Mouse (Mus musculus): ENCODE data around the gene Slc6a15. TPM values are rescaled to one million over a fixed set of nuclear protein-coding genes. Genes with fewer than 3 reads are reported as not detected.
A peak's percentile ranks its signal among the peaks of the same experiment; 100 is the strongest.

Gene Slc6a15
- 10 to 100 TPM; 66.7 to 69.3 TPM for total RNA-seq (2021)
- long read RNA-seq, transcript Slc6a15-202 (12 exons, 3,543 nt) = major isoform, 20 of 84 reads
- long read RNA-seq, partial matches to known transcripts = 7 of 84 reads
- long read RNA-seq, other reads (novel, unspliced or antisense) = 57 of 84 reads

DNA sequence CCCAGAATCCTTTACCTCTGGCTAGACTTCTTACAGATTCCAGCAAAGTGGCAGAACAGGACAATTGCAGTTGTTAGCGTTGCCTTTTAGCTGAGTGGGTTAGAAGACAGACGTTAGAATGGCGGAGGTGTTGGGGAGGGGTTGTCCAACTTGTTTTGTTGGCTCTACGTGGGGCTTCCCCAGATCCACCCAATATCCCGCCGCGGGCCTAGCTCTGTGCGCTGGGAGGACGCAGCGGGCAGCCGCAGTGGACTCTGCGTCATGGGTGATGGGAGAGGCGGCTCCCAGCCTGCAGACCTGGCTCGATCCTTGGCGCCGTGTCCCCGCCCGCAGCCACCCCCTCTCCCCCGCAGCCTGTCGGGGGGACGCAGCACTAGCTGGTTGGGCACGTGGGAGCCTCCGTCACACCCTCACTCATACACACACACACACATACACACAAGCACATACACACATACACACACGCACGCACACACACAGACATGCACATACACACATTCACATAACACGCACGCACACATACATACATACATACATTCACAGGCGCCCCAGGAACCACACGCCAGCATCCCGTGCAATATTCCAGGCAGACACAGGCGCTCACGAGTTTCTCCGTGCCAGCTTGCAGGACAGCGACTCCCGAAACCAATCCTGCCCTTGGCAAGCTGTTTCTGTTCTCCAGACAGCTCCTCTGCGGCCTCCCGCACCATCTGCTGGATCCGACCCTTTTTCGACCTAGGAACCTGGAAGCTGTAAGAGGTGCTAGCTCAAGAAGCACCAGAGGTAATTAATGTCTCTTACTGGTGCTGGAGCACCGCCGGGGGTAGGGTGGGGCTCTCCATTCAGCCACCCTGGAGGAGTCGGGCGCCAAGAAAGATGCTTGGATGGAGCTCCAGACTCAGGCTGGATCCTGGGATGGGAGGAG, at the start of gene Slc6a15:
Gene Slc6a15, plus strand, starts transcription at position 413 of the 925 bp plus-strand sequence.
- peak; percentile 45 to 65 for DNase-seq (ENCODE audit: low spot score in 2 of 2)

DNA sequence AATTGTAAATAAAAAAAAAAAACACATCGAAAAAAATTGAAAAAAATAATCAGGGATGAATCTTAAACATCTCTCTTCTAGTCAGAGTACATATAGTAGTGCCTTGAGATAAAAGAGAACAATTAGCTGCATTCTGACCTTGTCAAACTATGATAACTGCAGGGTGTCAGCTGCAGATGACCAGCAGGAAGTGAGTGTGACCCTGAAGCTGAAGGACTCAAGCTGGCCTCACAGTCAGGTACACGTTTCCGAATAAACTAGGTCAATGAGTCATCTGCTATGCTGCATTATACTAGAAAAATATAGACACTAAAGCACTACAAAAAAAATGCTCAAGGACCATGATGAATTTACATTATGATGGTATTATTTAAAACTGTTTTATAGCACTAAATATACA, 45.6 kb upstream of the Slc6a15 start:
- no peak for DNase-seq (ENCODE audit: low spot score in 2 of 2)

DNA sequence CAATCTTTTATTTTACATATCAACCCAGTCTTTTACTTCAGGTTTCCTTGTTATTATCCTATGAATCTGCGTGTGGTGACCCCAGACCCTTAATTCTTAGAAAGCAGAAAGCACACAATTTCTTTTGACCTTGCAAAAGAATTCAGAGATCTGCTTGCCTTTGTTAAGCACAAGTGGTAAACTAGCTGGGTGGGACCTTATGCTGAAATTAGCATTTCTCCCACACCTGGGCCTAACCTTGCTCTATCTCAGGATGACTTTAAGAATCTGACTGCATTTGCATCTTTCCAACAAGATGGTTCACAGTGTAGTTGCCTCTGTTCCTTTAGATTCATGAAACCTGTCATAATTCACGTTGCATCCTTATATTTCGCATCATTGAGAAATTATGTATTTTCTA, 44.2 kb upstream of the Slc6a15 start:
- DNase-seq (ENCODE audit: low spot score in 2 of 2) = no peak

DNA sequence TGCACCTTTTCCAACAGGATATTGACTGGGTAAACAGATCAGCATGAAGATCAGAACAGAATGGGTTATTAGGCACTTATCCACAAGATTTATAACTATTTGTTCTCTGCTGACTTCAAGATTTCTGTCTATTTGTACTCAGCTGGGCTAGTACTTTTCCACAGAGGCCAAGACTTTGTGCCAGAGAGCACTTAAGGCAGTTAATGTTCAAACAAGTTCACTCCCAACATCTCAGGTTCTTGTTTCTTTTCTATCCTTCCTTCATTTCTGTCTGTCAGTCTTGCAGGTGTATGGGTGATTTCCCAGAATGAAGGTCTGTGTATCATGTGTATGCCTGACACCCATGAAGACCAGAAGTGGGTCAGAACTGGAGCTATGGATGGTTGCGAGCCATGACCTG, 33.3 kb upstream of the Slc6a15 start:
- DNase-seq (ENCODE audit: low spot score in 2 of 2) = no peak

DNA sequence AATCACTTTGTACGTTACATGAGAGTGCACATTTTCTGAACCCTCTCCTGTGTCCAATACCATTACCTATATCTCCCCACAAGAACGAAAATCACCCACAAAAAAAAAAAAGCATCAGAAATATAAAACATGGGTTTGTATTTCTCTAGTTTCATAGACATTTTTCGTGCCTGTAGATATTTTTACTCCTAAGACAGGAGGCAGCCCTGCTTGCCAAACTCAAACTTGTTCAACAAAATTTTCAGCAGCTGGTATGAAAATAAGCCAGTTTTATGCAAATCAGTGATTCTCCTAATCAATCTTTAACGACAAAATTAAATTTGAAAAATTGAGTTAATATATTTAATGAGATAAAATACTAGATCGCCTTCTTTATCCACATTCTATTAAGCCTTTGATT, 27.7 kb upstream of the Slc6a15 start:
- DNase-seq (ENCODE audit: low spot score in 2 of 2) = peak; percentile 21 to 60

DNA sequence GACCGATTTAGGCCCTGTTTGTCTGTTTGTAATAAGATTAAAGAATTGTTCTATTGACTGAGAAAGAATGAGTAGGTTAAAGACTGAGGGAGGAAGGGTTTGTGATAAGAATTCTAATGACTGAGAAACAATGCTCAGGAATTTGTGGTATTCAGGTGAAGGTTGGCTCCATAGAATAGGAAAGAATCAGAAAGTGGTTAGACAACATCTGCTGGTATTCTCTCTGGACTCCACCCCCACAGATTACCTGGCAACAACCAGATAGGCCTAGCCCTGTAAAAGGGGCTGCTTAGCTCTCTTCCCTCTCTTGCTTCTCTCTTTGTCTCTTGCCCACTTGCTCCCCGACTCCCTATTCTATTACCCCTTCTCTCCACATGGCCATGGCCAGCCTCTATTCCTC, 20.8 kb upstream of the Slc6a15 start:
- no peak for DNase-seq (ENCODE audit: low spot score in 2 of 2)

DNA sequence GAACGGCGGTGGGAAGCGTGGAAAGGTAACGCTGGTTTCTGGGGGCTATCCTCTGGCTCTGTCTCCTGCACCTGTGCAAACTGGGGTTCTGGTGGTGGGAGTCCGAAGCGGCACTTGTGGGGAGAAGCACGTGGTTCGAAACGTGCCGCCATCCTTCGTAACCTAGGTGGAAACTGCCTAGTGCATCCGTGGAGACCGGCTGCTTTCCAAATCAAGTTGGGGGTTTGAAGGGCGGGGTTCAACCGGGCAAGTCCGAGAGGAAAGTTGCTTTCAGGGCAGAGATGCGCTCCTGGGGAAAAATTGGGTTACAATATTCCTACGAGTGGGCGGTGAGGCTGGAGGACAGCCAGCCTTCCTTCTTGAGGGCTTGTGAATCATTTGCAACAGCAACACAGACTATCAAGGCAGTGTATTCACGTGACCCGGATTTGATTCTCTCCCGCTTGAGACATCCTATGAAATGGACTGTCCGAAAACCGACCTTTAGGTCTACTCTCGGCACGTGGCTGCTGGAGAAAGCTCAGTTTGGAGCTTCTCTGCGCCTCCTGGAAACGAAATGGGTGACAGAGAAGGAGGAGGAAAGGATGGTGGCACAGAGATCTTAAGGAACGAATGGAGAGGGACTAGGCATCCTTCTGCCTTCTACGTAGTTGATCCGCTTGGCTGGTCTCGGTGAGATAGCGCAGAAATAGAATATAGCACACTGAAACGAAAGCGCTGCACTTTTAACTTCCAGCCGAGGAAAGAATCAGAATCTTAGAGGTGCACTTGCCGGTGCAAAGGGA, 905 bp downstream of the Slc6a15 start:
- DNase-seq (ENCODE audit: low spot score in 2 of 2) = peak; percentile 59 to 76

DNA sequence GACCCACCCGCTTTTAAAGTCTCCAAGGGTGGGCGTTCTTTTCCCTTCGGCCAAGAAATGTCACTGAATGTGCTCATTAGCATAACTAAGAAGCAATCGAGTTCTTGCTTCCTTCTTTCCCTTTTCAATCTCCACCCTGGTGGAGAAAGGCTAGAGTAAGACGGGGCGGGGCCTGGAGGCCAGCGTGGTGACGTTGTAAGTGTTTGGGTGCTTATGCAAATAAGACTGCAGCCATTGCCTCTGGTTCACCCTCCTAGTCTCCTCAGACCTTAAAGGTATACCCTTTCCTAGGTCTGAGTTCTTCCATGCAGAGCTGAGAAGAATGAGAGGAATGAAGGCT, 1.5 kb downstream of the Slc6a15 start:
- peak; percentile 67 to 72 for DNase-seq (ENCODE audit: low spot score in 2 of 2)

DNA sequence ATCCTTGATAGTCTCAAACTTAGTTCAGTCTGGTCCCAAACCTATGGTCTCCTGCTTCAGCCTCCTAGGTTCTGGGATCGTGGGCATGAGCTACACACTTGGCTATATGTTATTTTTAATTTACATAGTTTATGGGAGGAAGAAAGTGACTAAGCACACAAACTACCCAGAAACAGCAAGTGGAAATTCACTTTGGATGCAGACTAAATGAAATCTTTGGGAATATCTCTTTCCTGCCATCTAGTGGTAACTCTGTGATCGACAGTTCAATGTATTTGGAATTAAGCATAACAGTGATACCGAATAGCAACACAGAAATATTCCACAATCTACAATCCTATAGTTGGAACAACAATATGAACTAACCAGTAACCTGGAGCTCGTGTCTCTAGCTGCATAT, 34.6 kb downstream of the Slc6a15 start:
- peak in 1 of 2 experiments; percentile 83 for DNase-seq (ENCODE audit: low spot score in 2 of 2)

DNA sequence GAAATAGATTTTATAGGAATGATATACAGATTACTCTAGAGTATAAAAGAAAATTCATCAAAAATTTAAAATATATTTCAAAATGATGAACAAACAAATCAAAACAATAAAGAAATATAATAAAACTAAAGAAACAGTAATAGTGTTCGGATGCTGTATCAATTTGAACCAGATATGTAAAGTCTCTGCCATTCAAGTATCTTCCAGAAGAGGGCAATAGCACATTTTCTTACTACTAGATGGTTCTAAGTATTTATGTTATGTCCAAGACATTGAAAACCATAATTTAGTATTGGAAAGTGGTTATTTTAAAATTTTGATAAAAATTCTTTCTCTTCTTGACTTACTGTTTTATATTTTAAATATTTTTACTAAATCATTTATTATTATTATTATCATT, 60.1 kb downstream of the Slc6a15 start:
- no peak for DNase-seq (ENCODE audit: low spot score in 2 of 2)

DNA sequence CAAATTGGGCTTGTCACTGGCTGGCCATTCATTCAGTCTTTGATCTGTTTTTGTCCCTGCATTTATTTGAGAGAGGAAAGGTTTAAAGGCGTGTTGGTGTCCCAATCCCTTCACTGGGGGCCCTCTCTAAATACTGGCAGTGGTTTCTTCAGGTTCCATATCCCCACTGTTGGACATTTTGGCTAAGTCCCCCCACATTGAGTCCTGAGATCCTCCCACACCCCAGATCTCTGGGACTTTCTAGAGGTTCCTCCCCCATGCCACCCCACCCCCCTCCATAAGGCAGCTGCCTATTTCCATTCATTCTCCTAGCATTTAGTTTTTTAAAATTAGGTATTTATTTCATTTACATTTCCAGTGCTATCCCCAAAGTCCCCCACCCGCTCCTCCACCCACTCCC, 75.0 kb downstream of the Slc6a15 start:
- DNase-seq (ENCODE audit: low spot score in 2 of 2) = no peak

DNA sequence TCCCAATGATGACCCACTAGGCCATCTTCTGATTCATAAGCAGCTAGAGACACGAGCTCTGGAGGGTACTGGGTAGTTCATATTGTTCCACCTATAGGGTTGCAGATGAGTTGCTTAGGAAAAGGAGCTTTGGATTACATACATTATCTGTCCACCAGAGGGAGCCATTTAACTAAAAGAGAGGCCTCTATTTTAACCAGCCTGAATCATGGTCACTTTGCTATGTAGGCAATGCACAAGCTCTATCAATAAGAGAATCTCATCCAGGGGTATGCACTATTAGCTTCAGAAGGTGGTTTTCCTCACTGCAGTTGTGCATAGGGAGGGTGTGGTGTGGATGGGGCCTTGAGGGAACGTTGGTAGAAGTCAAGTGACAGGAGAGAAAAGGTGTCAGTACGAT, 75.5 kb downstream of the Slc6a15 start:
- peak; percentile 6 to 77 for DNase-seq (ENCODE audit: low spot score in 2 of 2)

DNA sequence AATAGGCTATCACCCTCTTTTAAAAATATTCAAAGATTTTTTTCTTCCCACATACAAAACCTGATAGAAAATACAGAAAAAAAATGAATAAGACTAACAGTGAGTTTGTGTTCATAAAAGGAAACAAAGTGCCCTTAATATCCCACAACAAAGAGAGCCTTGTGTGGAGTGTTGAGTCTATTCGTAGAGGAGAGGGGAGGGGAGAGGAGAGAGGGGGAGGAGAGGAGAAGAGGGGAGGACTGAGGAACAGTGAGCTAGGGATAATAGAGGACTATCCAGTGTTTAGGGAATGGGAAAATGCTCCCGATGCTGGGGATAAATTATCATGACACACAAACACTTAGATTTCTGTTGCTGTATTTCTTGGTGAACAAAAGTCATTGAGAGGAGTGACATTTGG, 80.8 kb downstream of the Slc6a15 start:
- no peak for DNase-seq (ENCODE audit: low spot score in 2 of 2)

DNA sequence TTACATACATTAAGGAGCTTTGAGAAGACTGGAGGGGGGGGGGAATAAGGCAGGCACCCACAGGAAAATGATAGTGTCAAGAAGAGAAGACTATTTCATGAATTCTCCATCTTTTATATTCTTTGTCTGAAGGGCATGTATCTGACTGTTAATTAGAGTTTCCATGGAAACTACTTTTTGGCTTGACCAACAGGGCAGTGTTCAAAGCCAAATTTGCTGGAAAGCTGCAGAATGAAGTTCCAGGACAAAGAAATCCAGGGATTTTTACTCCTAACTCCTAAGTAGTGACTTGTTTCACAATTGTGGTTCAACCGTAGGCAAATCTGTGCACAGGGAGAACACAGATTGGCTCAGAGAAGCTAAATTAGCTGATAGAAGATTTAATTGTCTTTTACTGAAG, 90.3 kb downstream of the Slc6a15 start:
- DNase-seq (ENCODE audit: low spot score in 2 of 2) = no peak

Other genes with a start within 250 kb of the Slc6a15 start
- gene Lrriq1, start 131.5 kb upstream of the Slc6a15 start, total RNA-seq (2021) = 1 to 10 TPM; 2.4 to 3.5 TPM